Mouse (Mus musculus): ENCODE data around the gene Usp34.
"Not testable (repeated sequence)": the region's sequence is repeated elsewhere in the genome, so short reads cannot be mapped to it uniquely, and the experiment has no call there.

Gene Usp34

DNA sequence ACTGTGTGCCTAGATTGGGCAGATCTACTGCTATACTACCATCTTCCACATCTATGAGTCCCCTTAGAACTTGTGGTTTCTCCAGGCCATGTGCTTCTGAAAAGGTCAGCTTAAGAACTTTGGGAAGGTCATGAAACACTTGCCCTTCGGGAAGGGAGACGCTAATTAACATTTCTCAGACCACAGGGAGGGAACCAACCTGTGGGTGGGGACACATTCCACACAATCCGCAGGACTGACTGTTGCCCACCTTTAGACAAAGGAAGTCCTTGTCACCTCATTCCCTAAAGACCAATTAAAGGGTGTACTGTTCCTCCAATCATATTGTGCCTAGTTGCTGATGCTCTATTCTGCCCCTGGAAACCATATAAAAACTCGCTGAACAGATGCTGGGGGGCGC, 198.1 kb downstream of the Usp34 start:
- not testable (repeated sequence) for DNase-seq

DNA sequence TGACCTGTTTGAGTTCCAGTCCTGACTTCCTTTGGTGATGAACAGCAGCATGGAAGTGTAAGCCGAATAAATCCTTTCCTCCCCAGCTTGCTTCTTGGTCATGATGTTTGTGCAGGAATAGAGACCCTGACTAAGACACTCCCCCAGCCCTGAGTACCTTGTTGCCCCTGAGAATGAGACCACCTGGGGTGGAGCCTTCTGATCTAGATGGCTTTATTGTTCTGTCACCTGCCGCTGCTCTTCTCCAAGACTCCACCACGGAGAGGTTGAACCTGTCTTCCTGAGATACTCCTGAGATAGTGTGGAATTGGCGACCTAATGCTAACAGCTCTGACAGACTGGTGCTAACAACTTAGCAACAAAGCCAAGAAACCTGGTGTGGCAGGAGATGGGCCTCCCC, 208.1 kb downstream of the Usp34 start:
- DNase-seq = not testable (repeated sequence)

DNA sequence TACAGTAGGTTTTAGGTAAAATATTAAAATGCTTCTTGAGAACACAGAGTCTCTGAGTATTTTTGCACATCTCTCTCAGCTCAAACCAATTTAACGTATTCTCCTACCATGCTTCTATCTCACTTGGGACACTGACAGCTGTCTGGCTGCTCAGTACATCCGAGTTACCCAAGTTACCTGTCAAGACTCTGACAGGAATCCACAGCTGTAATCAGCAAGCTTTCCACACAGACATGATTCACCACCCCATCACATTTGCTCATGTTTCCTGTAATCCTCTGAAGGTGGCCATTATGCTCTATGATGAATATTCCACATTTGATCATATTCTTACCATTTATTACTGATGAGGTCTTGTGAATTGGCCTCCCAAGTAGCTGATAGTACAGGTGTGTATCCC, 208.6 kb downstream of the Usp34 start:
- DNase-seq = no peak

DNA sequence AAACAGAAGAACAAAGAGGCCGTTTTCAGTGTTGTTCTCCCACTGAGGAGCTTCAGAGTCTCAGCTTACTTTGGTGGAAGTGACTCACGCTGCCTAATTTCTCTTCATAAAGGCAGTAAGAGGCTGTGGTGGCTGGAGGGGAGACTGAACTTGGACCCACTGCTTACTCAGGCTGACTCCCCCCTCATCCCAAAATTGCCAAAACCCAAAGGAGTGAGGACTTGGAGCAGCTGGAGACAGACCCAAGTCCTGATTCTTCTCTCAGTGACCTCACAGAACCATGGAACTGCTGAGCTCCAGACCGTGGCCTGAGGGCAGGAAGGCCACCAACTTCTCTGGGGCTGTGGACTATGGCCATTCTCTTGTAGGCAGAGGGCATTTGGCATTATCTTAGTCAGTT, 212.3 kb downstream of the Usp34 start:
- DNase-seq = no peak

DNA sequence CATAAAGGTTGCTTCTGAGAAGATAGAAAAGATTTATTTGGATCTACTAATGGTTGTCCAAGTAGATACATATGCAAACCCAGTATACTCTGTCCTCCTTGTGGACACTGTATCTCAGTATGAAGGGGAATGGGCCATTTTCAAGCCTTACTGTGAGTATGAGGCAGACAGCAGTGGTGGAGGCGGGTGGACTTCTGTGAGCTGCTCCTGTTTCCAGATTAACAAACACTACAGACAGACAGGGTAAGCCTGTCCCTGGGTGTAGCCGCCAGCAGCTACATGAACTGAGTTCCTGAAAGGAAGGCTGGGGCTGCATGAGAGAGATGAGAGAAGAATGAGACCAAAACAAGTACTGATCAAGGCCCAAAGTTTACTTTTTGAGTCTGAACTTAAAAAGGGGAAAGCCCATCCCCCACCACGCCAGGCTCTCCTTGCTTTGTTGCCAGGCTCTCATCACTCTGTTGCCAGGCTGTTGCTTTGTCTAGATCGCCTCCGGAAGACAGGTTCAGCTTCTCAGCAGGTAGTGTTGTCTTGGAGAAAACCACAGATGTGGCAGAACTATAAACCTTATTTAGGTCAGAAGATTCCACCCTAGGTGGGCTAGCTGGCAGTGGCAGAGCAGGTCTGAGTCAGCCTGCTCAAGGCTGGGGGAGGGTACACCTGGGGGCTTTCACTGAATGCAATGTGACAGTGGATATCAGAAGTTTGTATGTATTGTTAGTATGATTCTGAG, 213.9 kb downstream of the Usp34 start, which contains the start of gene 1700093K21Rik:
Gene 1700093K21Rik (minus strand): TSS at position 683 of the 733 bp plus-strand sequence.
- DNase-seq = no peak

DNA sequence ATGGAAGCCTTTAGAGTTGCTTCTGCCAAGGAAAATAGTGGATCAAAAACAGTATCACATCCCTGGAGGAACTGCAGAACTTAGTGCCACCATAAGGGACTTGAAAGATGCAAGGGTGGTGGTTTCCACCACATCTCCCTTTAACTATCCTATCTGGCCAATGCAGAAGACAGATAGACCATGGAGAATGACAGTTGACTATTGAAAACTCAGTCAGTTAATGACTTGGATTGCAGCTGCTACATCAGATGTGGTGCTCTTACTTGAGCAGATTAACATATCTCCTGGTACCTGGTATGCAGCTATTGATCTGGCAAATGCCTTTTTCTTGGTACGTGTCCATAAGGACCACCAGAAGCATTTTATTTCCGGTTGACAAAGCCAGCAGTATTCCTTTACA, 230.8 kb downstream of the Usp34 start:
- no peak for DNase-seq

Data from right cerebral cortex, postnatal 14 days (tissue).